Mouse (Mus musculus) ES-E14 (cell line): ENCODE measurements around the gene Bnip1.

Experiments
- MAFK ChIP-seq: IDR thresholded peaks from 2 replicates; pipeline ENCODE4 v1.6.1; 2014; ENCODE audit warnings: mild to moderate bottlenecking, low read depth, low read length, inconsistent platforms; ENCODE audit not compliant: insufficient read depth
- ZC3H11A ChIP-seq: IDR thresholded peaks from 2 replicates; pipeline ENCODE4 v1.6.1; 2012; ENCODE audit warnings: low read depth, mild to moderate bottlenecking, inconsistent platforms, low read length, borderline replicate concordance
- ZNF384 ChIP-seq: IDR thresholded peaks from 2 replicates; pipeline ENCODE4 v1.6.1; 2012; ENCODE audit warnings: low read depth, low read length, inconsistent platforms

DNA sequence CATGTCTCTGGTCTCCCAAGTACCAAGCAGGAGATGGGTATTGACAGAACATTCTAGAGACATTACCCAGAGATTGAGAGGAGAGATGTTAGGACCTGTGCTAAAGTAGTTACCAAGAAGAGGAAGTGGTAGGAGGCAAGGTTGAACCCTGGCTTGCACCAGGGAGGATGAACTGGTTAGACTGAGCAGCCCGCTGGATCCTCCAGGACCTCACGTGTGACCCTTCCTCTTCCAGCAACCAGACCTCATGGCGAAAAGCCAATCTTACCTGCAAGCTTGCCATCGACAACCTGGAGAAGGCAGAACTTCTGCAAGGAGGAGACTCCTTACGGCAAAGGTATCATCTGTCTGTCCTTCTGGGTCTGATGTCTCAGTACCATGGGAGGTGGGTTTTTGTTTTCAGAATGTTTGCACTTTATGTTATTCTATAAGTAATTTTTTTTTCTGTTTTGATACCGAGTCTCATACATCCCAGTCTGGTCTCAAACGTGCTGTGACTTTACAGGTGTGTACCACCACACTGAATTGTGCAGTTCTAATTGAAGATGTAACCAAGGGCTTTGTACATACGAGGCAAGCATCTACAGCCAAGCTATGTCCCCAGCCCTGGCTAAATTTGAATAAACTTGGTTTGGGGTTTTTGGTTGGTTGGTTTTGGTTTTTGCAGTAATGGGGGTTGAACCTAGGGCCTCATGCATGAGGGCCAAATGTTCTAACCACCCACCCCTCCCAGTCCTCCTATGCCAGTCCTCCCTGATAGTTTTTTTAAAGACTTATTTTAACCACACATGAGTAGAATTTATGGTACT is 8.8 kb downstream of the Bnip1 start:
- TF ChIP-seq MAFK, result no peak
- TF ChIP-seq ZC3H11A, result no peak
- no peak for TF ChIP-seq ZNF384
